In the genomic region with DNA sequence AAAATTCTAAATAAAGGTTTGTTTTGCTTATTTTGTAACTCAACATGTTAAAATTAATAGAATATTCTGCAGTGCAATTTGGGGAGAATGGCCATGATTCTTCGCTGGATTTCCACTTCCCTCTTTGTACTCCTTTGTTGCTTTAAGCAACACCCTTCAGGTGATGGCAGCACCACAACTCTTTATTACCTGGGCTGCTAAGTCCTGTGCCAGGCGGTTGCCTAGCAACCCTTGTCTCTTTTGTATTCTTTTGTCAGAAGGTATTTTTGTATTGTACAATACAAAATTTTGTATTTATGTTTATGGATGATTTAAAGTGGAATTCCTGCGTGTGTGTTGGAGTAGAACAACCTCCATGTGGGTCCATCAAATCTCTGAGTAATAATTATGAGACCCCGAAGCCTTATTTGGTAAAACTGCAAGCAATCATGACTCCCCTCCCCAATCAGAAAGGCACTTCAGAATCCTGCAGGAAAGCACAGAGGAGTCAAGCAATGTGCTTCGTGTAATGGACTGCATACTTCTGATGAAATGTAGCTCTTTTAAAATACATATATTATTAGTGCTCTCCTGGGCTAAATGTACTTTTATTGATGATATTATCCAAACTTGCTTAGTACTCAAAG, we compare ENCODE assay signal across 20 mouse cellular contexts.
A peak's percentile ranks its signal among the peaks of the same experiment; 100 is the strongest.
DNase-seq lines count a peak whose midpoint lies in the region; ATAC-seq and TF ChIP-seq lines count a peak whose summit lies in the region.
"Had no signal": no experiment of that assay in that cellular context is flagged by ENCODE, and none has a peak within 500 bp of the region (broad histone marks: within the 10 kb centered on the region; RNA-seq: fewer than 3 reads in every experiment).

No protein-coding gene starts in this region.

- no peak overlapping the region for H3K9ac ChIP-seq in forebrain, embryonic 13.5 days
- no peak overlapping the region for H3K9ac ChIP-seq in forebrain, embryonic 12.5 days
- no peak overlapping the region for H3K9ac ChIP-seq in hindbrain, postnatal 0 days (replicated peaks; ENCODE audit: low read length)
- H3K9ac ChIP-seq in forebrain, postnatal 0 days = no peak overlapping the region
- H3K9ac ChIP-seq: embryonic facial prominence, embryonic 13.5 days; liver, embryonic 14.5 days; midbrain, embryonic 12.5 days had no signal

- DNase-seq in hindbrain, postnatal 0 days (ENCODE audit: low spot score) = peak; percentile 68
- no peak for DNase-seq in hindbrain, embryonic 10.5 days (ENCODE audit: low spot score)
- peak; percentile 24 for DNase-seq in brain, adult 2 months (ENCODE audit: low read depth, low spot score)
- DNase-seq in forebrain, postnatal 0 days = peak; percentile 55
- DNase-seq: adrenal gland, postnatal 14 days; cerebellum, adult 2 months; heart, postnatal 10 days; kidney, adult 18-20 months; kidney, postnatal 10 days; right cerebral cortex, adult 18-20 months; thymus, postnatal 36 days had no signal

- no peak overlapping the region for H3K4me3 ChIP-seq in forebrain, embryonic 13.5 days
- no peak overlapping the region for H3K4me3 ChIP-seq in forebrain, embryonic 12.5 days (replicated peaks)
- no peak overlapping the region for H3K4me3 ChIP-seq in hindbrain, postnatal 0 days (ENCODE audit: low read length)
- H3K4me3 ChIP-seq in hindbrain, embryonic 10.5 days = no peak overlapping the region
- no peak overlapping the region for H3K4me3 ChIP-seq in forebrain, postnatal 0 days (ENCODE audit: low read depth, low read length)
- H3K4me3 ChIP-seq: embryonic facial prominence, embryonic 13.5 days; midbrain, embryonic 12.5 days had no signal

- 68% methylated on average over 5 of the region's 5 CpGs for whole genome bisulfite sequencing in forebrain, embryonic 13.5 days
- 73% methylated on average over 5 of the region's 5 CpGs for WGBS in forebrain, embryonic 12.5 days
- 70% methylated on average over 5 of the region's 5 CpGs for WGBS in hindbrain, postnatal 0 days
- 74% methylated on average over 5 of the region's 5 CpGs for WGBS in hindbrain, embryonic 10.5 days
- 55% methylated on average over 5 of the region's 5 CpGs for WGBS in forebrain, postnatal 0 days

- H3K9me3 ChIP-seq in forebrain, embryonic 13.5 days (replicated peaks) = no peaks in the 10 kb centered on the region
- no peaks in the 10 kb centered on the region for H3K9me3 ChIP-seq in forebrain, embryonic 12.5 days
- H3K9me3 ChIP-seq in hindbrain, postnatal 0 days (ENCODE audit: low read length) = no peaks in the 10 kb centered on the region
- H3K9me3 ChIP-seq in hindbrain, embryonic 10.5 days = no peaks in the 10 kb centered on the region
- no peaks in the 10 kb centered on the region for H3K9me3 ChIP-seq in forebrain, postnatal 0 days (ENCODE audit: low read length)
- H3K9me3 ChIP-seq: embryonic facial prominence, embryonic 13.5 days; midbrain, embryonic 12.5 days had no signal

- ATAC-seq in forebrain, embryonic 13.5 days = peak; percentile 63
- ATAC-seq in forebrain, embryonic 12.5 days (ENCODE audit: low FRiP score) = no peak
- no peak; the same call in 1 of the 2 replicates for ATAC-seq in hindbrain, postnatal 0 days
- peak; percentile 86 for ATAC-seq in forebrain, postnatal 0 days
- ATAC-seq in frontal cortex, adult (ENCODE audit: low TSS enrichment) = no peak

- no peaks in the 10 kb centered on the region for H3K27me3 ChIP-seq in forebrain, embryonic 13.5 days
- H3K27me3 ChIP-seq in forebrain, embryonic 12.5 days = no peaks in the 10 kb centered on the region
- no peaks in the 10 kb centered on the region for H3K27me3 ChIP-seq in hindbrain, postnatal 0 days (ENCODE audit: insufficient read depth, low read length)
- H3K27me3 ChIP-seq in hindbrain, embryonic 10.5 days (ENCODE audit: insufficient read depth, poor library complexity, severe bottlenecking) = no peaks in the 10 kb centered on the region
- no peaks in the 10 kb centered on the region for H3K27me3 ChIP-seq in forebrain, postnatal 0 days (ENCODE audit: insufficient read depth, low read length)
- H3K27me3 ChIP-seq: CH12.LX; embryonic facial prominence, embryonic 13.5 days; midbrain, embryonic 12.5 days had no signal

- no peaks in the 10 kb centered on the region for H3K4me1 ChIP-seq in forebrain, embryonic 13.5 days
- no peaks in the 10 kb centered on the region for H3K4me1 ChIP-seq in forebrain, embryonic 12.5 days
- no peaks in the 10 kb centered on the region for H3K4me1 ChIP-seq in hindbrain, postnatal 0 days (ENCODE audit: insufficient read depth, low read length)
- no peaks in the 10 kb centered on the region for H3K4me1 ChIP-seq in hindbrain, embryonic 10.5 days (replicated peaks)
- H3K4me1 ChIP-seq in forebrain, postnatal 0 days (ENCODE audit: insufficient read depth) = no peaks in the 10 kb centered on the region
- H3K4me1 ChIP-seq: embryonic facial prominence, embryonic 13.5 days; midbrain, embryonic 12.5 days had no signal

- H3K36me3 ChIP-seq in forebrain, embryonic 13.5 days (ENCODE audit: poor library complexity, severe bottlenecking) = no peaks in the 10 kb centered on the region
- H3K36me3 ChIP-seq in forebrain, embryonic 12.5 days (replicated peaks) = no peaks in the 10 kb centered on the region
- no peaks in the 10 kb centered on the region for H3K36me3 ChIP-seq in hindbrain, postnatal 0 days (ENCODE audit: insufficient read depth, low read length)
- H3K36me3 ChIP-seq in hindbrain, embryonic 10.5 days = no peaks in the 10 kb centered on the region
- H3K36me3 ChIP-seq in forebrain, postnatal 0 days (ENCODE audit: insufficient read depth) = no peaks in the 10 kb centered on the region
- H3K36me3 ChIP-seq: embryonic facial prominence, embryonic 13.5 days; midbrain, embryonic 12.5 days had no signal

- H3K4me2 ChIP-seq in forebrain, embryonic 13.5 days = no peak overlapping the region
- H3K4me2 ChIP-seq in forebrain, embryonic 12.5 days = no peak overlapping the region
- no peak overlapping the region for H3K4me2 ChIP-seq in hindbrain, postnatal 0 days (ENCODE audit: low read depth, low read length)
- H3K4me2 ChIP-seq in forebrain, postnatal 0 days (ENCODE audit: low read depth) = no peak overlapping the region
- H3K4me2 ChIP-seq: embryonic facial prominence, embryonic 13.5 days; heart, embryonic 11.5 days; midbrain, embryonic 12.5 days had no signal

- no peak overlapping the region for H3K27ac ChIP-seq in forebrain, embryonic 13.5 days
- H3K27ac ChIP-seq in forebrain, embryonic 12.5 days = no peak overlapping the region
- H3K27ac ChIP-seq in hindbrain, postnatal 0 days = no peak overlapping the region
- H3K27ac ChIP-seq in hindbrain, embryonic 10.5 days = no peak overlapping the region
- peak overlapping the region; percentile 2; the same call in 1 of the 2 replicates for H3K27ac ChIP-seq in forebrain, postnatal 0 days (ENCODE audit: low read depth, low read length)
- H3K27ac ChIP-seq: embryonic facial prominence, embryonic 13.5 days; liver, embryonic 14.5 days; macrophage; midbrain, embryonic 12.5 days had no signal

- no peak for TF ChIP-seq CTCF in hindbrain, postnatal 0 days (IDR thresholded peaks at IDR 0.05; ENCODE audit: low read depth)
- no peak for TF ChIP-seq CTCF in forebrain, postnatal 0 days (IDR thresholded peaks at IDR 0.05; ENCODE audit: low read depth)

Comparison
In these comparisons a context has a peak if more than half of its experiments do, and no peak if none do; other contexts are left out.
1. ATAC-seq: peak in forebrain, embryonic 13.5 days (single experiment) and forebrain, postnatal 0 days (single experiment); none in forebrain, embryonic 12.5 days (single experiment), hindbrain, postnatal 0 days (single experiment) and frontal cortex, adult (single experiment).